Mouse (Mus musculus) kidney, postnatal 0 days (tissue): Measurements from ENCODE around the gene Slc46a1. TPM values are rescaled to one million over a fixed set of nuclear protein-coding genes. Genes with fewer than 3 reads are reported as not detected.

ENCODE experiments used
- ATAC-seq: fragments of 200-750 bp; cut with Nextera tagmentation; replicated peaks from 2 replicates; pipeline ENCODE4 v1.8.0; 2017; ENCODE audit warnings: low read depth, moderate number of reproducible peaks, moderate TSS enrichment, moderate library complexity; ENCODE audit not compliant: low FRiP score
- DNase-seq: peaks from one replicate; pipeline ENCODE4 v3.0.0-alpha.2; 2016; ENCODE audit warnings: low spot score
- H3K27ac ChIP-seq: fragments of 300-500 bp; sonication (generic); 2 replicates; pipeline ENCODE4 v1.5.1; 2014; ENCODE audit warnings: mild to moderate bottlenecking
- H3K27me3 ChIP-seq: fragments of 300-500 bp; sonication (generic); 2 replicates; pipeline ENCODE4 v1.6.1; 2014; ENCODE audit warnings: low read length, mixed read lengths; ENCODE audit not compliant: insufficient read depth
- H3K36me3 ChIP-seq: fragments of 300-500 bp; sonication (generic); 2 replicates; pipeline ENCODE4 v1.6.1; 2014; ENCODE audit warnings: low read length, mixed read lengths; ENCODE audit not compliant: insufficient read depth
- H3K4me1 ChIP-seq: fragments of 300-500 bp; sonication (generic); replicated peaks from 2 replicates; pipeline ENCODE4 v1.6.1; 2014; ENCODE audit warnings: antibody characterized with exemption, low read length, mixed read lengths; ENCODE audit not compliant: insufficient read depth
- H3K4me2 ChIP-seq: fragments of 300-500 bp; sonication (generic); 2 replicates; pipeline ENCODE4 v1.6.1; 2014; ENCODE audit warnings: mild to moderate bottlenecking, low read length, moderate library complexity, mixed read lengths
- H3K4me3 ChIP-seq: fragments of 300-500 bp; sonication (generic); replicated peaks from 2 replicates; pipeline ENCODE4 v1.5.1; 2014; ENCODE audit warnings: low read depth, low read length
- H3K9ac ChIP-seq: fragments of 300-500 bp; sonication (generic); 2 replicates; pipeline ENCODE4 v1.6.1; 2014; ENCODE audit warnings: low read depth, low read length
- H3K9me3 ChIP-seq: fragments of 300-500 bp; sonication (generic); replicated peaks from 2 replicates; pipeline ENCODE4 v1.6.1; 2016; ENCODE audit warnings: low read length, inconsistent platforms, mixed read lengths
- CTCF ChIP-seq: IDR thresholded peaks from 2 replicates; pipeline ENCODE4 v1.5.1; 2016; ENCODE audit warnings: antibody characterized with exemption, low read depth, mild to moderate bottlenecking, moderate library complexity
- WGBS: fragments of 180-500 bp; shearing (Covaris S2); extraction: QIAGEN DNeasy Blood & Tissue Kit; methylation state at CpG from one replicate; pipeline ENCODE4 v1.1.7; 2014; 5-methylcytosine and 5-hydroxymethylcytosine counted together
- polyA plus RNA-seq: library from polyadenylated mRNA; unstranded; fragments of >200 nt; fragmentation: Nextera tagmentation; extraction: Ambion mirVana; gene quantifications from 2 replicates; pipeline ENCODE4 v1.2.1, GENCODE M21; 2015

The Slc46a1 gene
- polyA plus RNA-seq, 1 experiment from 2014 or later: 21.7 TPM

DNA sequence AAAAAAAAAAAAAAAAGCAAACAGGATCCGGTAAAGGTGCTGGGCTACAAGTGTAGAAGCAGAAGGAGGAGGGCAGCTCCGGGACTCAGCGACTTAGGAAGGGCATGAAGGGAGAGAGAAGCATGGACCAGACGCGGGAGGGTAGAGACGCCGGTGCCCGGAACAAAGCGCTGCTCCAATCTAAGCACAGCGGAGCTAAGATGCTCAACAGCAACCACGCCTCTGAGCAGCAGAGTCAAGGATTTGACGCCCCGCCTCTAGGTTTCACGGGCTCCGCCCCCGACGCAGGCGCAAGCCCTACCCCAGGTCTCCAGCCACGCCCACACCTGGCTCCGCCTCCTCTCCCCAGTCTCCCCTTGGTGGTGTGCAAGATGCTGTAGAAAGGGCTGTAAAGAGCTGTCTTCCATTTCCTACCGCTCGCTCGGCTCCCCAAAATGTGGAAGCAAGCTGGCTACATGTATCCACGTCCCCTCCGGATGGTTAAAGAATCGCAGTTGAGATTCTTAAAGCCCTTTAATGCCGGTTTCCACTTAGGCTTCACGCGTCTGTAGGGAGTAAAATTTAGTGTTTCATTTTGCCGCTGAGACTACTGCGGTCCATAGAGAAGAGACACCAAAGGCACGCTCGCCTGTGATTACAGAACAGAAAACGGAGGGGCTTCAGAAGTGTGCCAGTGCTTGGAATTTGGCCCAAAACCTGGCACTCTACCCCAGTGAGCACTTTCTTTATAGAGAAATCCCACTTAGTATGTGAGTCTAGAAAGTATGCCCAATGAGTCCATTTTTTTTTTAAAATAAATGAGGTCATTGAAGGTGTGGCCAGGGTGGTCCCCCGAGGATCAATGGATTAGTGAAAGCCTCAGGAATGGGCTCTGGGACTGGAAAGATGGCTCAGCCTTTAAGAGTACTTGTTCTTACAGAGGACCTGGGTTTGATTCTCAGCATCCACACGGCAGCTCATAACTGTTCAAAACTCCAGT is 32.3 kb downstream of the Slc46a1 start, which contains the start of gene Sarm1:
TSS of gene Sarm1 (minus strand) at position 211 of the 979 bp plus-strand sequence.
- no peaks in the 10 kb centered on the region for H3K9me3 ChIP-seq
- H3K27me3 ChIP-seq: 0 out of 2 replicates have a peak, but pooled peaks cover 6% of the 10 kb centered on the region
- peaks cover 10% of the 10 kb centered on the region; the same call in 1 of the 2 replicates for H3K4me1 ChIP-seq
- H3K4me3 ChIP-seq: peak within 1 kb of the TSS; percentile 42
- DNase-seq: peak; percentile 94
- 0 out of 2 replicates have a peak within 1 kb of the TSS, but pooled peaks have one; percentile 19 for H3K9ac ChIP-seq
- peak; percentile 93 for ATAC-seq
- no peak for TF ChIP-seq CTCF
- peak within 1 kb of the TSS; percentile 90 for H3K4me2 ChIP-seq
- H3K36me3 ChIP-seq: no peaks in the 10 kb centered on the region
- 3% methylated on average over 36 of the region's 36 CpGs for WGBS
- no peak within 1 kb of the TSS for H3K27ac ChIP-seq

- peak within 1 kb of the TSS; percentile 90 for H3K4me2 ChIP-seq
- 53% methylated on average over 7 of the region's 7 CpGs for whole genome bisulfite sequencing
- H3K4me1 ChIP-seq: peaks cover 10% of the 10 kb centered on the region; the same call in 1 of the 2 replicates
- peak within 1 kb of the TSS; percentile 42 for H3K4me3 ChIP-seq
- H3K36me3 ChIP-seq: no peaks in the 10 kb centered on the region
- 0 out of 2 replicates have a peak, but pooled peaks cover 6% of the 10 kb centered on the region for H3K27me3 ChIP-seq
- DNase-seq (no peak), ATAC-seq (no peak)
- no peak within 1 kb of the TSS for H3K9ac ChIP-seq
- no peaks in the 10 kb centered on the region for H3K9me3 ChIP-seq
- TF ChIP-seq CTCF: no peak
- H3K27ac ChIP-seq: no peak within 1 kb of the TSS
Measured at GRCm38 (mm10) chr11:78499004-78499403, 33.5 kb downstream of the Slc46a1 start, which contains the start of gene Vtn. Vtn (plus strand) TSS chr11:78499091.

DNA sequence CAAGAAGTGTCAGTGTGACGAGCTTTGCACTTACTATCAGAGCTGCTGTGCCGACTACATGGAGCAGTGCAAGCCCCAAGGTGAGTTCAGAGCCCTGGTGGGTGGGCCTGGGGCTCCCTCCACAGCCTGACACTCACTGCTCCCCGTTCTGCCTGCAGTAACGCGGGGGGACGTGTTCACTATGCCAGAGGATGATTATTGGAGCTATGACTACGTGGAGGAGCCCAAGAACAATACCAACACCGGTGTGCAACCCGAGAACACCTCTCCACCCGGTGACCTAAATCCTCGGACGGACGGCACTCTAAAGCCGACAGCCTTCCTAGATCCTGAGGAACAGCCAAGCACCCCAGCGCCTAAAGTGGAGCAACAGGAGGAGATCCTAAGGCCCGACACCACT is 34.0 kb downstream of the Slc46a1 start:
- ATAC-seq: no peak
- WGBS: 38% methylated on average over 16 of the region's 16 CpGs
- H3K27me3 ChIP-seq: 0 out of 2 replicates have a peak, but pooled peaks cover 6% of the 10 kb centered on the region
- peaks cover 10% of the 10 kb centered on the region; the same call in 1 of the 2 replicates for H3K4me1 ChIP-seq
- H3K36me3 ChIP-seq: no peaks in the 10 kb centered on the region
- no peak overlapping the region for H3K9ac ChIP-seq
- no peak for DNase-seq
- no peak overlapping the region for H3K4me2 ChIP-seq
- no peak for TF ChIP-seq CTCF
- no peak overlapping the region for H3K27ac ChIP-seq
- no peak overlapping the region for H3K4me3 ChIP-seq
- no peaks in the 10 kb centered on the region for H3K9me3 ChIP-seq

DNA sequence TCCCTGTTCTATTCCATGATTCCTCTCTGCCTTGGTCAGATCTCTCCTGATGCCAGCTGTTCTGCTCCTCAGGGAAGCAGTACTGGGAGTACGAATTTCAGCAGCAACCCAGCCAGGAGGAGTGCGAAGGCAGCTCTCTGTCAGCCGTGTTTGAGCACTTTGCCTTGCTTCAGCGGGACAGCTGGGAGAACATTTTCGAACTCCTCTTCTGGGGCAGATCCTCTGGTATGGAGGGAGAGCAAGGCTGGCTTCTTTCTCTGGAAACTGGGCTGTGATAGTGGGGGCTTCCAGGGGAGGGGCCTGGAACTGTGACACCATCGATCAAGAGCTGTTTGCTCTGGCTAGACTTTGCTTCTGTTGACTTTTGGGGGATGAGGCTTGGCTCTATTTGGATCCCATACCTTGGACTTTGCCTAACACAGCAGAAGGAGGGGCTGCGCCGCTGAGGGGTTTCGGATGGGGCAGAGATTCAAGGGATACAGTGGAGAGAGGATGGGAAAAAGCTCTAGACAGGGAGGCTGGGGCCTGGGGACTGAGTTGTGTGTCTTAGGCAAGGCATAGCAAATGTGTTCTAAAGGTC is 35.2 kb downstream of the Slc46a1 start:
- Histone ChIP-seq H3K9me3 (no peaks in the 10 kb centered on the region), H3K36me3 (no peaks in the 10 kb centered on the region), H3K27me3 (0 out of 2 replicates have a peak, but pooled peaks cover 6% of the 10 kb centered on the region), H3K27ac (no peak overlapping the region), H3K4me2 (no peak overlapping the region), H3K9ac (no peak overlapping the region), H3K4me1 (peaks cover 10% of the 10 kb centered on the region; the same call in 1 of the 2 replicates), H3K4me3 (no peak overlapping the region)
- WGBS: 83% methylated on average over 9 of the region's 9 CpGs
- no peak for ATAC-seq
- TF ChIP-seq CTCF: no peak
- no peak for DNase-seq

- TF ChIP-seq CTCF: no peak
Measured at GRCm38 (mm10) chr11:78501529-78501928, 36.0 kb downstream of the Slc46a1 start.

More at GRCm38 (mm10) chr11:78501529-78501928, 36.0 kb downstream of the Slc46a1 start:
- H3K9me3 ChIP-seq: no peaks in the 10 kb centered on the region
- no peak overlapping the region for H3K9ac ChIP-seq
- H3K4me2 ChIP-seq: no peak overlapping the region
- H3K27me3 ChIP-seq: 0 out of 2 replicates have a peak, but pooled peaks cover 6% of the 10 kb centered on the region
- DNase-seq (no peak), ATAC-seq (no peak)
- peaks cover 6% of the 10 kb centered on the region; the same call in 1 of the 2 replicates for H3K36me3 ChIP-seq
- 74% methylated on average over 20 of the region's 20 CpGs for WGBS
- no peak overlapping the region for H3K4me3 ChIP-seq
- H3K4me1 ChIP-seq: peaks cover 10% of the 10 kb centered on the region; the same call in 1 of the 2 replicates
- H3K27ac ChIP-seq: no peak overlapping the region
